Mouse (Mus musculus) testis, postnatal 10 days (tissue): ENCODE results near the gene Perm1.

Experiments used
- DNase-seq: peaks from one replicate; pipeline ENCODE4 v3.0.0; 2021; ENCODE audit warnings: low spot score

Gene Perm1

DNA sequence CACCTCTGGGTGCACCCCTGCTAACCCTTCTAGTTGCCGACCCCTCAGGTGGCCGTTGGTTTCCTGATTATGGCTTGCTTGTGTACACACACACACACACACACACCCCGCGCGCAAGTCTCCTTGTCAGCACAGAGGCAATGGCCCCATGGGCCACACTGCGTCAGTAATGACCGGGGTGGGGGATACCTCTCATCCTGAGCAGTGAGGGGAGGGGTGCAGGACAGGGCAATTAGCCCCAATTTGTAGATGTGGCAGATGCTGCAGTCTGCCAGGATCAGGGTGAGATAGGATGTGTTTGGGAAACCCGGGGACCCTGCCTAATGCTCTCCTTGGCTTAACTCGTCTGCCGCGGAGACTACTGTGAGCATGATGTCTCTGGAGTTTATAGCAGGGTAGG, 33.9 kb downstream of the Perm1 start:
- DNase-seq: no peak

DNA sequence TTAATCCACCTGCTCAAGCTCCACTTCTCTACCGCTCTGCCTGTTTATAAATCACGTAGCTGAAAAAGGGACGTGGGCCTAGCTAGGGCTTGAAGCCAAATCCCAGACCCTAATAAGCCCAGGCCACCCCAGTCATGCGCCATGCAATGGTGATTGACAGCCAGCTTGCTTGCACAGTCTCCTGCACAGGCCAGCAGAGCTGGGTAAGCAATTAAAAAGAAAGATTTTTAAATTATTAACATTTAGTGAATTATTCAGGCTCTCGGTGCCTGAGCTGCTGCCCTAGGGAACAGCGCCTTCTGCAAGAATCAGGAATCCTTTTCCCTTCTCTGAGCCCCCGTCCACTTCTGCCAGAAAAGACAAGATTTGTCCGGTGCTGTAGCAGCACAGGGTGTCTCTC, 35.4 kb downstream of the Perm1 start:
- no peak for DNase-seq

DNA sequence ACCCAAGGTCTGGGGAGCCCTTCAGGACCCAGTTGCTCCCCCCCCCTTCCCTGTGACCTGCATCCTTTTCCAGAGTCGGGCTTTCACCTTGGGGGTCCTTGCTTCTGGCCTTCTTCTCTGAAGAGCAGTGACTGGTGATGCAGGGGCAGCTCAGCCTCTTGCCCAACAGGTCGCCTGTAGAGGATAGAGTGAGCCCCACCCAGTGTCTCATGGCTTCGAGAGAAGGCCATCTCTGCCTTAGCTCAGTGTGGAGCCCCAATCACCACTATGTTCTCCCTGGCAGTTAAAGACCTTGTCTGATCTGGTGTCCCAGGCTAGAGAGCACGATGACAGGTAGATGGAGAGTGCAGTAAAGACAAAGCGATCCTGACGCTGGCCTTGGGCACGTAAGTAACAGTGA, 36.5 kb downstream of the Perm1 start:
- DNase-seq: no peak

DNA sequence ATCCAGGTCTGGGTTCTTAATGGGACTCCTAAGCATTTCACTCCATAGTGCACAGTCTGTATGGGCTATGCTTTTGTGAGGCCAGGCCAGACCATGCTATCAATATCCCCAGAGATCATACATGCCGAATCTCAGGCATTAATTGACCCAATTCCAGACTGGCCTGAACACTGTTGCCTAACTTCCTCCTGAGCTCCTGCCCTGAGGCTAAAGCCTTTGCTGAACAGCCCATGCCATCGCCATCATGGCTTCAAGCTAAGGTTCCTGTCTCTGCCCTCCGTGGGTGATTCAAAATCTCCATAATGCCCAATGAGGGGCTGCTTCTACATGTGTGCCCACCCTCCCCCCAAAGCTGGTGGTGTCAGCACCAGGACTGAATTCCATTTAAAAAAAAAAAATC, 37.0 kb downstream of the Perm1 start:
- no peak for DNase-seq

DNA sequence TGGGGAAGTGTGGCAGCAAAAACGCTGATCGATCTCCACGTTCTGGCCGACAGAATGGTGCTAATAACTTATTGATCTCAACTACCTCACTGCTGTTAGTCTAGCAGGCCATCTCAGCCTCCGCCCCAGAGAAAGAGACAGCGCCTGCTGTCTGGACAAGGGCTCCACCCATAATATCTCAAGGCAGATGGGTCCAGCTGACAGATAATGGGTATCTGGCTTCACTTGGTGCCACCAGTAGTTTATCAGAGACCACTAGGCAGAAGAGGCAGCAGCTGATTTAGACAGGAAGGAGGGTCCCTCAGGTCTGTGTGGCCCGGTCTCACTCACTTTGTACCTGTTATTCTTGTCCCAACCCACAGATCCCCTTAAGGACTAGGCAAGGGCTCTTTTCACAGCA, 37.4 kb downstream of the Perm1 start:
- DNase-seq: no peak

DNA sequence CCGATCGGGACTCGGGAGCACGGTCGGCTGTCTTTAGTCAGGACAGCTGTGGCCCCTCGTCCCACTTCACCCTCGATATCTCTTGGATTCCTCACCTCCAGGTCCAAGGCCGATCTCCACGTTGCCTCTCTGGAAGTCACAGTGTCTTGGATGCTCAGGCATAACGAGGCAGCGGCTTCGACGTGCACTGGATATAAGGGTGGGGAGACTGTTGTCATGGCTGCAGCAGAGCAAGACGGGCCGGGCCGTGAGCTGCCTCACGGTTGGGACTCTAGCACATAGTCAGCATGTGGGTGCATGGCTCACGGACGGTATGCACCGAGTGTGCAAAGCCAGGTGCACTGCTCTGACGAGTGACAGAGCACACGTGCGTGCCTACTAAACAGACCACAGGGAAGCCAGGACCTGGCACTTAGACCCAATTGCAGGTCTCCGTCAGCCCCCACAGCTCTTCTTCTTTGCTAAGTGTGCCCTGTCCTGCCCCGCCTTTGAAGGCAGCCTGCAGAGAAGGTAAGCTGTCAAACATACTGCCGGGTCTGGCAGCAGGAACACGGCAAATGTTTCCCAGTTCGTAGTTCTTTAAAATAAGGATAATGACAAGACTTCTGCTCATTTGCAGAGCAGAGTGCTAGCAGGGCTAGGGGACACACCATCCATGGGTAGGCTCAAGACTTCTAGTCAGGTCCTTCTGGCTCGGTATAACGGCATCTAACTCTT, 38.9 kb downstream of the Perm1 start:
- DNase-seq: no peak

DNA sequence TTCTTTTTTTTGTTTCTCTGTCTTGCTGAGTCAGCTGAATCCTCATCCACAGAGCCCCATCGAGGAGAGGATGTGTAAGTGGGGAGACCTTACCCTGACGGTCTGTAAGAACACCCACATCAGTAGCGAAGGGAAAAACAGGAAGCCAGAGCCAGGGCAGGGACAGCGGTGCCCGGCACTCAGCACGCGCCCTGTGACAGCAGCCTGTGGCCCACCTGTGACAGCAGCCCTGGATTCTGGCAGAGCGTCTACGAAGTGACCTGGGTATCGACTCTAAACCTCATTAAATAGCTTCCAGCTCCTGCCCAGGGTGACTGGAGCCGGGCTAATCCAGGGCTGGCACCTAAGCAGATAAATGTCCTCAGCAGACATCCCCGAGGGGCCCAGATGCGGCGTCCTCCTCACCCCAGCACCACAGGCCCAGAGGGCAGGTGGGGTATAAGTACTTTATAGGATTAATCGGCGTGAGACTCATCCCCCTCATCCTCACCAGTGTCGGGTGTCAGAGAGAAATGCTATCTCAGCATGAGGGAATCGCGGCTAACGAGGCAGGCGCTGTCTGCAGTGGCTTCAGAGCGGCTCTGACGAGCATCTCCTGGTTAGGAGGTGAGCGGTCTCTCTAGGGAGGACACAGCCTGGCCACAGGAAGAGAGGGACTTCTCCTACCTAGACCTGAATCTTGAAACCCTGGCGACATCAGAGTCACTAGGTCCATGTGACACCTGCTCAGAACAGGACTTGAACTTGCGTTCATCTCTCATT, 39.6 kb downstream of the Perm1 start, which contains the start of gene Samd11:
TSS of gene Samd11 (minus strand) at position 580 of the 762 bp plus-strand sequence.
- DNase-seq: no peak
